Mouse (Mus musculus): ENCODE data around the gene Olfr114. TPM values are rescaled to one million over a fixed set of nuclear protein-coding genes. Genes with fewer than 3 reads are reported as not detected.

The Olfr114 gene
- polyA plus RNA-seq (2014; fragmentation: Illumina TruSeq; extraction: RNeasy Lipid Tissue Mini Kit (QIAGEN cat#74804); ENCODE audit: low read depth, low replicate concordance): not detected

GRCm38 (mm10) chr17:37592643-37593042, at the start of gene Olfr114:
Gene Olfr114, minus strand, starts transcription at chr17:37592743.

DNA sequence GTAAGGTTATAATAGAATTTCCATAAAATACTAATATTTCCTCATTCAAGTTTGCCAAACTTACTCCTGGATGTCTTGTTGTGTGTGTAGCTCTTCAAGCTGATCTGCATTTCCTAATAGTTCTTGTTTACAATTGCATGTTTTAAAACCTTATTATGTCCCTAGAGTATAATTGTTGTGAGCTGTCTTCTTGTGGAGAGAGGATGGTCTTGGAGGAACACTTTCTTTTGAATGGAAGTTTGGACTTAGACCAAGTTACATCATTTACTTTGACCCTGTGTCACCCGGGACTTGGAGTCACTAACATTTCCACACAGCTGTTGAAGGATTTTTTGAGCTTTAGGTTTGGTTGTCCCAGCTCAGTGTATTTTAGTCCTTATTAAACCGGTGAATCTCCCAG, 34.5 kb upstream of the Olfr114 start, which contains the start of the genes Olfr115 and Olfr116:
Olfr115 (minus strand) TSS at position 101 of the 400 bp plus-strand sequence.
Olfr116 (minus strand) TSS at position 191 of the 400 bp plus-strand sequence.

DNA sequence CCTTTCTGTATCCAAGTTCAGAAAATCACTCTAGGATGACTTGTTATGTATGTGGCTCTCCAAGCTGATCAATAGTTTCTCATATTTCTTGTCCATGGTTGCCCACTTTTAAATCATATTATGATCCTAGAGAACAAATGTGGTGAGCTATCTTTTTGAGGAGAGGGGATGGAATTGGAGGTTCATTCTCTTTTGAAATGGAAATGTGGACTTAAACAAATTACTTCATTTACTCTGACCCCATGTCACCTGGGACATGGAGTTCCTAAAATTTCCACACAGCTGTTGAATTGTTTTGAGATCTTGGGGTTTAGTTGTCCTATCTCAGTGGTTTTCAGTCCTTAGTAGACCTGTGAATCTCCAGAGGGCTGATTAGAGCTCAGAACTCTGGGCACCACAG, 15.0 kb downstream of the Olfr114 start, which contains the start of gene Olfr113:
Olfr113 (minus strand) TSS at position 101 of the 400 bp plus-strand sequence.

DNA sequence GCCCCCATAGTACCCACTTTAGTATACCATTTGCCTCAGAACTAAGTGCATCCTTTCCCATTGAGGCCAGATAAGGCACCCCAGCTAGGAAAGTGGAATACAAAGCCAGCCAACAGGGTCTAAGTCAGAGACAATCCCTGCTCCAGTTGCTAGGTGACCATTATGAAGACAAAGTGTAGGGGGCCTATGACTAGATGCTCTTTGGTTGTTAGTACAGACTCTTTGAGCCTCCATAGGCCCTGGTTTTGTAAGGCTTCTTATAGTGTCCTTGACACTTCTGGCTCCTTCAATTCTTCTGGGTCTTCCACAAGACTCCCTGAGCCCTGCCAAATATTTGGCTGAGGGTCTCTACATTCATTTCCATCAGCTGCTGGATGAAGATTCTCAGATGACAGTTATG, 23.2 kb downstream of the Olfr114 start, which contains the start of gene Olfr112:
Olfr112 (minus strand) TSS at position 101 of the 400 bp plus-strand sequence.

Other genes starting within 250 kb of the Olfr114 start
- gene Olfr104-ps, start 233.2 kb downstream of the Olfr114 start, polyA plus RNA-seq (2014; fragmentation: Illumina TruSeq; extraction: RNeasy Lipid Tissue Mini Kit (QIAGEN cat#74804); ENCODE audit: low read depth, low replicate concordance): not detected
- gene Olfr105-ps, start 213.7 kb downstream of the Olfr114 start, polyA plus RNA-seq (2014; fragmentation: Illumina TruSeq; extraction: RNeasy Lipid Tissue Mini Kit (QIAGEN cat#74804); ENCODE audit: low read depth, low replicate concordance): not detected
- not detected for gene Olfr106-ps, start 202.3 kb downstream of the Olfr114 start, polyA plus RNA-seq (2014; fragmentation: Illumina TruSeq; extraction: RNeasy Lipid Tissue Mini Kit (QIAGEN cat#74804); ENCODE audit: low read depth, low replicate concordance)
- gene Olfr107, start 193.5 kb downstream of the Olfr114 start, polyA plus RNA-seq (2014; fragmentation: Illumina TruSeq; extraction: RNeasy Lipid Tissue Mini Kit (QIAGEN cat#74804); ENCODE audit: low read depth, low replicate concordance): not detected
- gene Olfr108, start 147.3 kb downstream of the Olfr114 start, polyA plus RNA-seq (2014; fragmentation: Illumina TruSeq; extraction: RNeasy Lipid Tissue Mini Kit (QIAGEN cat#74804); ENCODE audit: low read depth, low replicate concordance): not detected
- not detected for gene Olfr109, start 133.8 kb downstream of the Olfr114 start, polyA plus RNA-seq (2014; fragmentation: Illumina TruSeq; extraction: RNeasy Lipid Tissue Mini Kit (QIAGEN cat#74804); ENCODE audit: low read depth, low replicate concordance)
- gene H2-M2, start 109.2 kb downstream of the Olfr114 start, polyA plus RNA-seq (2014; fragmentation: Illumina TruSeq; extraction: RNeasy Lipid Tissue Mini Kit (QIAGEN cat#74804); ENCODE audit: low read depth, low replicate concordance): 3.1 TPM
- not detected for gene Olfr110, start 100.3 kb downstream of the Olfr114 start, polyA plus RNA-seq (2014; fragmentation: Illumina TruSeq; extraction: RNeasy Lipid Tissue Mini Kit (QIAGEN cat#74804); ENCODE audit: low read depth, low replicate concordance)
- gene Olfr111, start 84.7 kb downstream of the Olfr114 start, polyA plus RNA-seq (2014; fragmentation: Illumina TruSeq; extraction: RNeasy Lipid Tissue Mini Kit (QIAGEN cat#74804); ENCODE audit: low read depth, low replicate concordance): 0.44 TPM
- gene Olfr112, start 23.3 kb downstream of the Olfr114 start, polyA plus RNA-seq (2014; fragmentation: Illumina TruSeq; extraction: RNeasy Lipid Tissue Mini Kit (QIAGEN cat#74804); ENCODE audit: low read depth, low replicate concordance): not detected
- gene Olfr113, start 15.1 kb downstream of the Olfr114 start, polyA plus RNA-seq (2014; fragmentation: Illumina TruSeq; extraction: RNeasy Lipid Tissue Mini Kit (QIAGEN cat#74804); ENCODE audit: low read depth, low replicate concordance): not detected
- not detected for gene Olfr115, start 34.4 kb upstream of the Olfr114 start, polyA plus RNA-seq (2014; fragmentation: Illumina TruSeq; extraction: RNeasy Lipid Tissue Mini Kit (QIAGEN cat#74804); ENCODE audit: low read depth, low replicate concordance)
- not detected for gene Olfr116, start 34.5 kb upstream of the Olfr114 start, polyA plus RNA-seq (2014; fragmentation: Illumina TruSeq; extraction: RNeasy Lipid Tissue Mini Kit (QIAGEN cat#74804); ENCODE audit: low read depth, low replicate concordance)
- not detected for gene Olfr117, start 71.0 kb upstream of the Olfr114 start, polyA plus RNA-seq (2014; fragmentation: Illumina TruSeq; extraction: RNeasy Lipid Tissue Mini Kit (QIAGEN cat#74804); ENCODE audit: low read depth, low replicate concordance)
- not detected for gene Olfr118, start 74.2 kb upstream of the Olfr114 start, polyA plus RNA-seq (2014; fragmentation: Illumina TruSeq; extraction: RNeasy Lipid Tissue Mini Kit (QIAGEN cat#74804); ENCODE audit: low read depth, low replicate concordance)
- not detected for gene Olfr119, start 103.8 kb upstream of the Olfr114 start, polyA plus RNA-seq (2014; fragmentation: Illumina TruSeq; extraction: RNeasy Lipid Tissue Mini Kit (QIAGEN cat#74804); ENCODE audit: low read depth, low replicate concordance)
- gene Olfr120, start 129.1 kb upstream of the Olfr114 start, polyA plus RNA-seq (2014; fragmentation: Illumina TruSeq; extraction: RNeasy Lipid Tissue Mini Kit (QIAGEN cat#74804); ENCODE audit: low read depth, low replicate concordance): not detected
- not detected for gene Olfr121, start 156.1 kb upstream of the Olfr114 start, polyA plus RNA-seq (2014; fragmentation: Illumina TruSeq; extraction: RNeasy Lipid Tissue Mini Kit (QIAGEN cat#74804); ENCODE audit: low read depth, low replicate concordance)
- not detected for gene Olfr122, start 175.9 kb upstream of the Olfr114 start, polyA plus RNA-seq (2014; fragmentation: Illumina TruSeq; extraction: RNeasy Lipid Tissue Mini Kit (QIAGEN cat#74804); ENCODE audit: low read depth, low replicate concordance)
- not detected for gene Olfr123, start 200.8 kb upstream of the Olfr114 start, polyA plus RNA-seq (2014; fragmentation: Illumina TruSeq; extraction: RNeasy Lipid Tissue Mini Kit (QIAGEN cat#74804); ENCODE audit: low read depth, low replicate concordance)
- gene Olfr124, start 207.1 kb upstream of the Olfr114 start, polyA plus RNA-seq (2014; fragmentation: Illumina TruSeq; extraction: RNeasy Lipid Tissue Mini Kit (QIAGEN cat#74804); ENCODE audit: low read depth, low replicate concordance): not detected
- gene Olfr125, start 240.2 kb upstream of the Olfr114 start, polyA plus RNA-seq (2014; fragmentation: Illumina TruSeq; extraction: RNeasy Lipid Tissue Mini Kit (QIAGEN cat#74804); ENCODE audit: low read depth, low replicate concordance): not detected